Mouse (Mus musculus) embryo, embryonic 11.5 days (tissue): Measurements from ENCODE around the gene 4930550C14Rik.
A peak's percentile ranks its signal among the peaks of the same experiment; 100 is the strongest.

Source experiments
- DNase-seq: peaks from one replicate; pipeline ENCODE4 v3.0.0-alpha.2; 2012; ENCODE audit warnings: low read depth, low spot score

The 4930550C14Rik gene

DNA sequence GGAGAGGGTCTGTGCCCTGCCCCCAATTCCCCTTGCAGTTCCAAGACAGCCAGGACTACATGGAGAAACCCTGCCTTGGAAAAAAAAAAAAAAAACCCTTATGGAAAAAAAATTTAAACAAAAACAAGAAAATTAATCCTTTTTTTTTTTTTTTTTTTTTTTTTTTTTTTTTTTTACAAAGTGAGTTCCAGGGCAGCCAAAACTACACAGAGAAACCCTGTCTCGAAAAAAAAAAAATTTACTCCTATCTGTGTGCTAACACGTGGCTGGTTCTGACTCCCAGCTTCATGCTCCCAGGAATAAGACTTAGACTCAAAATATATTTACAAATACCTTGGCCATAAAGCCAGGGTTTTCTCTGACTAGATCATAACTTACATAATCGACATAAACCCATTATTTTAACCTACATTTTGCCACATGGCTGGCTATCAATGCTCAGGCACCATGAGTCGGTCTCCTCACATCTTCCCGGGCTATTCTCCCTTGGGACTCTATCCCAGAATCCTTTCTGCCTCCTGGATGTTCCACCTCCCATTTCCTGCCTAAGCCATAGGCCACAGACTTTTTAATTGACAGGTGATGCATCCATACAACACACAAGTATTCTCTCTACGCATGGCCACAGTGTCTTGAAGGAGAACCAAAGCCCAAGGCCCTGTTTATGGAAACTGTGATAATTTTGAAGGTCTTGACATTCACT is 2.1 kb downstream of the 4930550C14Rik start:
- DNase-seq = no peak

DNA sequence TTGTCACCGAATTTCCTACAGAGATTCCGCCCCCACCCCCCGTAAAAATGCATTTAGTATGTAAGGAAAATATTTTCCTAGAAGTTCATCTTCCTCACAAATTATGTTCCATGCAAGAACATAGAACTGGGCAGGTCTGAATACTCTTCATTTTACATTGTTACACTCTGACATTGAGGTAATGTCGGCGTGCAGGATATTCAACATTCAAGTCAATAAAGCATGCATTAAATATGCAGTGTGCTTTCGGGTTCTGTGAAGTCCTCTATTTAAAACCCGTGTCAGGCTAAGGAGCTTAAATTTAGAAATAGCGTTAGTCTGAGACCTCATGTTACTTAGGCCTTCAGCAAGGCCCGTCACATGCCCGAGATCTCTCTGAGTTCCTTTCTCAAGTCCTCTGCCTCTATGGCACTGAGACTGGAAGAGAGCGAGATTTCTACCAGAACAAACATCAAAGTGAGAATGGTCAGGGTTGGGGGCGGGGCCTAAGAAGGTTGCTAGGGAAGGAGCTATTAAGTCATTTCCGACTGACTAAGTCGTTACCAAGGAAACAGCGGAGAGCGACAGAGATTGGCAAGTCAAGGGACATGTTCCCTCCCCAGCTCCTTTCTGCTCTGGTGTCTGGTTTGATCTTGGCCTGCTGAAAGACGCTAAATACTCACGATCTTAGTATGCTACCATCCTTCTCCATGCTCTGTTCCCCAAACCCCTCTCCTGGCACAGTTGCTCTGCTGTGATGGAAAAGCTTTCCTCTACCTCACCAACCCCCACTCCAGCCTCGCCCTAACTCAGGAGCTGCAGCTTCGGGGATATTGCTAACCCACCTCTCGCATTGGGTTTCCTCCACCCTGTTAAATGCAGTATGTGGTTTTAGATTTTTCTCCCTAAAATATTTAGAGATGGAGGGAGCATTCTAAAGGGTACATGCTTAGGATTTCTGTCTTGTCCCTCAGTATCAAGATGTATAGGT is 2.9 kb downstream of the 4930550C14Rik start:
- DNase-seq = peak; percentile 47

DNA sequence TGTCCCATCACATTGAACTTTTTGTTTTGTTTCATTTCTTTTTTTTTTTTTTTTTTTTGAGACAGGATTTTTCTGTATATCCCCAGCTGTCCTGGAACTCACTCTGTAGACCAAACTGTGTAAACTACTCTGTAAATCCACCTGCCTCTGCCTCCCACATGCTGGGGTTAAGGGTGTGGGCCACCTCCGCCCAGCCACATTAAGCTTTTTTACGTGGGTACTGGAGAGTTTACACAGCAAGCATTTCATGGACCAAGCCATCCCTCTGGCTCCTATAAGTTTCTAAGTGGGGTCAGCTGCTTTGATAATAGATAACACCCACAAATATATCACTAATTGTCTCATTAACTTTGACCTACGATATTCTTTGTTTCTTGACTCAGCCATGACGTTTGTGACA is 6.4 kb downstream of the 4930550C14Rik start:
- DNase-seq = no peak

DNA sequence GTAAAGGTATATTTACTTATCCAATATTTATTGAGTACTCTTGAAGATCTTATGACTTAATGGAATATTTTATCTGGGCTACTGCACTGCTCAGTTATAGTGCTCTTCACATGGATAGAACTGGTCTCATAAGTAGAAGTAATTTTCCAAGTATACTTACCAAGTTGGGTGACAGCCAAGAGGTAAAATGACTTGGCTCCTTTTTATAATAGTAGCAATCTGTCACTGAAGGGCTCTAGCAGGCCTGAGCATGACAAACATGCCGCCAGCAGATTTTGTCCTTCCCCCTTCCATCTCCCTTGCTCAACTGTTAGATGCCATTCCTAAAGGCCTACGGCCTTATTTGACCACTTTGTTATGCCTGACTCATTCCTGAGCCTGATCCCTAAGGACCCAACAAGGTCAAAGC is 6.8 kb downstream of the 4930550C14Rik start:
- DNase-seq = no peak

- DNase-seq = no peak
Observed at GRCm38 (mm10) chr9:53409427-53409826, 7.3 kb downstream of the 4930550C14Rik start.

DNA sequence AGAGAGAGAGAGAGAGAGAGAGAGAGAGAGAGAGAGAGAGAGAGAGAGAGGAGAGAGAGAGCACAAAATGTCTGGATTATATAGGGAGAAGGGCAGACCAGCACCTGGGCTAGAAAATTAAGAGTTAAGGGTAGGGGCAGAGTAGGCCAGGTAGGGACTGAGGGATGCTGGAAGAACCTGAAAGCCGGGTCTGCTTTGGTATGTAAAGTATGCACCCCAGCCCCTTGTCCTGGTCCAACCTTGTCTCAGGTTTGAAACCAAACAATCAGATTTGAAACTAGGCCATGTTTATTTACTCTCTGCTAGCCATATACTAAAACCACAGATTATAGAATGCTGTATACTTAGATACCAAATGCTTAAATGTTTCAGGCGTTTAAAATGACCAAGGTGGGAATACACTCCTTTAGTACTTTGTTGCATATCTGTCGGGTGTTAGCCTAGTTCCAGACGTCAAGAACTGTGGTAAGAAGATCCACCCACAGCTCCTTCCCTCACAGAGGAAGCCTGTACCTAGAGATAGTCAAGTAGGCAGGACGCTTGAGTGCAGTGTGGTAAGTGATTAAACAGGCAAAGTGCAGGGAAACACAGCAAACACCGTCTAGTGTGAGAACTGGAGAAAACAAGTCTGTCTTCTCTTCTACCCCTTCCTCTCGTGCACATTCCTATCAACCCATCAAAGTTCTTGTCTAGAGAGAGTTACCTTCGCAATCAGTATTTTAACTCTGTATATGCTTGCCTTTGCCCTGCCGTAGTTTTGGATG is 20.2 kb downstream of the 4930550C14Rik start:
- DNase-seq = no peak

DNA sequence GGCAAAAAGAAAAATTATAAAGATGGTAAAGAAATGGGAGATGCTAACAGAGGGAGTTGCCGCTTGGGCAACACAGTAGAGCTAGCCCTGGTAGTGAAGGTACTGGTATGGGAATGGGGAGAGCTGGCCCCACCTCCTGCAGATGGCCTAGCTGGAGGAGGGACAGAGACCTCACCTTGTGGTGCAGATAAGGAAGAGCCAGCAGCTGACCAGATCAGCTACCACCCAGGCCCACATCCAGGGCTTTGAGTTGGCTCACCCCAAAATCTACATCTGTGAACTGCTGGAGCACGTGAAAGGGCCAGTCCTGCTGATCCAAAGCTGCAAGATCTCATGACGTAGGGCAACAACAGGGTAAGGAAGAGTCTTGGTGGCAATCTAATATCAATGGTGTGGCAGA is 24.6 kb downstream of the 4930550C14Rik start:
- no peak for DNase-seq

DNA sequence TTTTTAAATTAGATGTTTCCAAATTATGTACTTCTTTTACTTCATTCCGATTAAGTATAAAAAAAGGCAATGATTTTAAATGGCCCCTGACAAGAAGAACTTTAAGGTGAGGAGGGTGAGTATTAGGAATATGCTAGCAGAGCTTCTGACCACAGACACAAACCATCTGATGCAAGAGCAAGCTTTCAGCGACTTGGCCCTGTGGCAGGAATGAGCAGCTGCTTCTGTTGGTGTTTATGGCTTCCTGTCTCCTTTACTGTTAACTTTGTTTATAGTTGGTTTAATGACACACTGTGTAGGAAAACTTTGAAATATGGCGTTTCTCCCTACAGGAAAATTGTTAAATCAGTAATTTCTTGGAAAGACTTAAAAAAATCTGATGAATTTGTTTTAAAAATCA is 25.5 kb downstream of the 4930550C14Rik start:
- no peak for DNase-seq

DNA sequence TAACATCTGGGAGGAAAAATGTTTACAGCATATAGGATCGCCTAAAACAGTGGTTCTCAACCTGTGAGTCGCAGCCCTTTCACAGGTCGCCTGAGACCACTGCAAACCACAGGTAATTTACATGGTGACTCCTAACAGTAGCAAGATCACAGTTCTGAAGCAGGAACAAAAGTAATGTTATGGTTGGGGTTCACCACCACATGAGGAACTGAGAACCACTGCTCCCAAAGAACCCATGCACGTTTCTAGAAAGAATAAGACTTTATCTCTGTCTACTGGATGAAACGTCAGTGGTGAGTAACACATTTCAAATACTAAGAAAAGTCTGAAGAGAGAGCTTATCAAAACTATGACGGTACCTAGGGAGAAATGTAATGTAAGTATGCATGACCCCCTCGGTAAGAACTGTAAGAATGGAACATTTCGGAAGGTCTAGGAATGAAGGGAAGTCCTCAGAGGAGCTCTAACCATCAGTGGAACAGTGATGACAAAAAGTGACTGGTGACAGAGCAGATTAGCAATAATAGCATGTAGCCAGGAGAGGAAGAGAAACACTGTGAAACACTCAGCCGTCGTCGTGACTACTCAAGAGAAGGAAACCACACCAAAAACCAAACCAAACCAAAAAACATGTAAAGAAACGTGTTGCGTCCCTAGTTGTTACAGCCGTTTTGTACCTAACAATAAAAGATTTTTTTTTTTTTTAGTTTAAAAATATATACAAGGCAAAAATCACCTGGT is 33.9 kb downstream of the 4930550C14Rik start:
- no peak for DNase-seq

DNA sequence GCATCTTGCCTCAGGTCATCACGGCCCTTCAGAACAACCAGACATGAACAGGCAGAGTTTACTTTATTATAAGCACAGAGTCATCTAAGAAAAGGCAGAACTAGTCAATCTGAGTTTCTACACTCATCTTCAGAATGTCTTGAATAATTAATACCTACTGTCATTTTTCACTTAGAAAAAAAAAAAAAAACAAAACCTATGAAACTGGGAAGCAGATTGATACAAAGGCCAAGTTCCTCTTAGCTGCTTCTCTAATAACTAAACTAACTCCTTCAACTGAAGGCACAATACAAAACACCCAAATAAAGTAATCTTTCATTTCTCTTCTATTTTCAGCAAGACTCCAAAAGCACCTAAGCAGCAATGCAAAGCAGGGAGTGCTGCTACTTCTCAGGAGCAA is 48.5 kb downstream of the 4930550C14Rik start:
- DNase-seq = no peak

GRCm38 (mm10) chr9:53452038-53452437 is 49.9 kb downstream of the 4930550C14Rik start:
- no peak for DNase-seq

GRCm38 (mm10) chr9:53472806-53473518 is 70.8 kb downstream of the 4930550C14Rik start:
- no peak for DNase-seq
